Mouse (Mus musculus): ENCODE measurements at regions not wholly inside any gene's neighbourhood (a gene's known extent, or its start where the extent isn't known, plus 50 kb on each side); places are given as distances from the start of the nearest gene placed in this dataset.

GRCm38 (mm10) chr5:77568121-77568520 lies 160.3 kb upstream of the Igfbp7 start:
- Histone ChIP-seq H3K9ac (ENCODE audit: low read length) (no peak overlapping the region), H3K4me1 (ENCODE audit: control insufficient read depth, insufficient read depth, low read length) (no peaks in the 10 kb centered on the region), H3K4me2 (ENCODE audit: low read depth) (no peak overlapping the region), H3K4me3 (ENCODE audit: low read depth, low read length) (no peak overlapping the region), H3K27me3 (ENCODE audit: control insufficient read depth, insufficient read depth, low read length) (no peaks in the 10 kb centered on the region), H3K9me3 (ENCODE audit: control insufficient read depth, low read length) (no peaks in the 10 kb centered on the region), H3K27ac (ENCODE audit: low read depth, low read length) (no peak overlapping the region), H3K36me3 (ENCODE audit: control insufficient read depth, insufficient read depth, low read length) (no peaks in the 10 kb centered on the region)
- DNase-seq (ENCODE audit: low spot score): no peak
- no peak for ATAC-seq (ENCODE audit: insufficient read depth, low FRiP score, low TSS enrichment)
- 87% methylated on average over 5 of the region's 5 CpGs for WGBS

GRCm38 (mm10) chr5:77552580-77552979 lies 144.7 kb upstream of the Igfbp7 start:
- Histone ChIP-seq H3K36me3 (ENCODE audit: control insufficient read depth, insufficient read depth, low read length) (no peaks in the 10 kb centered on the region), H3K9ac (ENCODE audit: low read length) (no peak overlapping the region), H3K4me2 (ENCODE audit: low read depth) (no peak overlapping the region), H3K9me3 (ENCODE audit: control insufficient read depth, low read length) (no peaks in the 10 kb centered on the region), H3K27me3 (ENCODE audit: control insufficient read depth, insufficient read depth, low read length) (no peaks in the 10 kb centered on the region), H3K4me1 (ENCODE audit: control insufficient read depth, insufficient read depth, low read length) (no peaks in the 10 kb centered on the region), H3K4me3 (ENCODE audit: low read depth, low read length) (no peak overlapping the region), H3K27ac (ENCODE audit: low read depth, low read length) (no peak overlapping the region)
- DNase-seq (ENCODE audit: low spot score) (no peak), ATAC-seq (ENCODE audit: insufficient read depth, low FRiP score, low TSS enrichment) (no peak)
- WGBS: 79% methylated on average over 5 of the region's 5 CpGs

GRCm38 (mm10) chr5:77552081-77552480 lies 144.2 kb upstream of the Igfbp7 start:
- ATAC-seq (ENCODE audit: insufficient read depth, low FRiP score, low TSS enrichment) (no peak), DNase-seq (ENCODE audit: low spot score) (no peak)
- no peak overlapping the region for H3K4me3 ChIP-seq (ENCODE audit: low read depth, low read length)
- H3K4me2 ChIP-seq (ENCODE audit: low read depth): no peak overlapping the region
- H3K9ac ChIP-seq (ENCODE audit: low read length): no peak overlapping the region
- H3K27ac ChIP-seq (ENCODE audit: low read depth, low read length): no peak overlapping the region
- WGBS: 90% methylated on average over 7 of the region's 7 CpGs
- H3K27me3 ChIP-seq (ENCODE audit: control insufficient read depth, insufficient read depth, low read length): no peaks in the 10 kb centered on the region
- H3K36me3 ChIP-seq (ENCODE audit: control insufficient read depth, insufficient read depth, low read length): no peaks in the 10 kb centered on the region
- no peaks in the 10 kb centered on the region for H3K9me3 ChIP-seq (ENCODE audit: control insufficient read depth, low read length)
- H3K4me1 ChIP-seq (ENCODE audit: control insufficient read depth, insufficient read depth, low read length): no peaks in the 10 kb centered on the region

- Histone ChIP-seq H3K4me2 (ENCODE audit: low read depth) (no peak overlapping the region), H3K27ac (ENCODE audit: low read depth, low read length) (no peak overlapping the region), H3K4me1 (ENCODE audit: control insufficient read depth, insufficient read depth, low read length) (no peaks in the 10 kb centered on the region), H3K9ac (ENCODE audit: low read length) (no peak overlapping the region), H3K9me3 (ENCODE audit: control insufficient read depth, low read length) (no peaks in the 10 kb centered on the region), H3K36me3 (ENCODE audit: control insufficient read depth, insufficient read depth, low read length) (no peaks in the 10 kb centered on the region), H3K27me3 (ENCODE audit: control insufficient read depth, insufficient read depth, low read length) (no peaks in the 10 kb centered on the region), H3K4me3 (ENCODE audit: low read depth, low read length) (no peak overlapping the region)
- WGBS: 57% methylated on average over 13 of the region's 13 CpGs
- ATAC-seq (ENCODE audit: insufficient read depth, low FRiP score, low TSS enrichment): no peak
- peak; percentile 13 for DNase-seq (ENCODE audit: low spot score)
These were observed 138.3 kb upstream of the Igfbp7 start for GRCm38 (mm10) chr5:77546001-77546620.

GRCm38 (mm10) chr5:77532261-77533015 lies 124.6 kb upstream of the Igfbp7 start:
- DNase-seq (ENCODE audit: low spot score) (no peak), ATAC-seq (ENCODE audit: insufficient read depth, low FRiP score, low TSS enrichment) (no peak)
- H3K36me3 ChIP-seq (ENCODE audit: control insufficient read depth, insufficient read depth, low read length): no peaks in the 10 kb centered on the region
- H3K4me1 ChIP-seq (ENCODE audit: control insufficient read depth, insufficient read depth, low read length): no peaks in the 10 kb centered on the region
- H3K9ac ChIP-seq (ENCODE audit: low read length): no peak overlapping the region
- H3K27ac ChIP-seq (ENCODE audit: low read depth, low read length): no peak overlapping the region
- WGBS: 82% methylated on average over 19 of the region's 19 CpGs
- H3K4me2 ChIP-seq (ENCODE audit: low read depth): no peak overlapping the region
- no peaks in the 10 kb centered on the region for H3K27me3 ChIP-seq (ENCODE audit: control insufficient read depth, insufficient read depth, low read length)
- no peak overlapping the region for H3K4me3 ChIP-seq (ENCODE audit: low read depth, low read length)
- H3K9me3 ChIP-seq (ENCODE audit: control insufficient read depth, low read length): no peaks in the 10 kb centered on the region

- H3K36me3 ChIP-seq (ENCODE audit: control insufficient read depth, insufficient read depth, low read length): no peaks in the 10 kb centered on the region
- ATAC-seq (ENCODE audit: insufficient read depth, low FRiP score, low TSS enrichment) (no peak), DNase-seq (ENCODE audit: low spot score) (no peak)
- no peak overlapping the region for H3K4me2 ChIP-seq (ENCODE audit: low read depth)
- no peak overlapping the region for H3K4me3 ChIP-seq (ENCODE audit: low read depth, low read length)
- no peaks in the 10 kb centered on the region for H3K4me1 ChIP-seq (ENCODE audit: control insufficient read depth, insufficient read depth, low read length)
- no peaks in the 10 kb centered on the region for H3K9me3 ChIP-seq (ENCODE audit: control insufficient read depth, low read length)
- H3K27me3 ChIP-seq (ENCODE audit: control insufficient read depth, insufficient read depth, low read length): no peaks in the 10 kb centered on the region
- no peak overlapping the region for H3K9ac ChIP-seq (ENCODE audit: low read length)
- no peak overlapping the region for H3K27ac ChIP-seq (ENCODE audit: low read depth, low read length)
- 90% methylated on average over 7 of the region's 7 CpGs for WGBS
These were observed 122.5 kb upstream of the Igfbp7 start for GRCm38 (mm10) chr5:77530376-77530775.

- DNase-seq (ENCODE audit: low spot score) (no peak), ATAC-seq (ENCODE audit: insufficient read depth, low FRiP score, low TSS enrichment) (no peak)
- Histone ChIP-seq H3K9ac (ENCODE audit: low read length) (no peak overlapping the region), H3K27me3 (ENCODE audit: control insufficient read depth, insufficient read depth, low read length) (no peaks in the 10 kb centered on the region), H3K9me3 (ENCODE audit: control insufficient read depth, low read length) (no peaks in the 10 kb centered on the region), H3K4me2 (ENCODE audit: low read depth) (no peak overlapping the region), H3K36me3 (ENCODE audit: control insufficient read depth, insufficient read depth, low read length) (no peaks in the 10 kb centered on the region), H3K4me1 (ENCODE audit: control insufficient read depth, insufficient read depth, low read length) (no peaks in the 10 kb centered on the region), H3K27ac (ENCODE audit: low read depth, low read length) (no peak overlapping the region), H3K4me3 (ENCODE audit: low read depth, low read length) (no peak overlapping the region)
- 77% methylated on average over 4 of the region's 4 CpGs for WGBS
These were observed 109.4 kb upstream of the Igfbp7 start for GRCm38 (mm10) chr5:77517252-77517651.

GRCm38 (mm10) chr5:77515448-77515847 lies 107.6 kb upstream of the Igfbp7 start:
- Histone ChIP-seq H3K4me2 (ENCODE audit: low read depth) (no peak overlapping the region), H3K9ac (ENCODE audit: low read length) (no peak overlapping the region), H3K4me3 (ENCODE audit: low read depth, low read length) (no peak overlapping the region), H3K9me3 (ENCODE audit: control insufficient read depth, low read length) (no peaks in the 10 kb centered on the region), H3K36me3 (ENCODE audit: control insufficient read depth, insufficient read depth, low read length) (no peaks in the 10 kb centered on the region), H3K27ac (ENCODE audit: low read depth, low read length) (no peak overlapping the region), H3K27me3 (ENCODE audit: control insufficient read depth, insufficient read depth, low read length) (no peaks in the 10 kb centered on the region), H3K4me1 (ENCODE audit: control insufficient read depth, insufficient read depth, low read length) (no peaks in the 10 kb centered on the region)
- ATAC-seq (ENCODE audit: insufficient read depth, low FRiP score, low TSS enrichment) (no peak), DNase-seq (ENCODE audit: low spot score) (no peak)
- 84% methylated on average over 7 of the region's 7 CpGs for WGBS

- no peak overlapping the region for H3K4me3 ChIP-seq (ENCODE audit: low read depth, low read length)
- no peaks in the 10 kb centered on the region for H3K9me3 ChIP-seq (ENCODE audit: control insufficient read depth, low read length)
- H3K36me3 ChIP-seq (ENCODE audit: control insufficient read depth, insufficient read depth, low read length): no peaks in the 10 kb centered on the region
- no peaks in the 10 kb centered on the region for H3K27me3 ChIP-seq (ENCODE audit: control insufficient read depth, insufficient read depth, low read length)
- DNase-seq (ENCODE audit: low spot score): no peak
- no peaks in the 10 kb centered on the region for H3K4me1 ChIP-seq (ENCODE audit: control insufficient read depth, insufficient read depth, low read length)
- ATAC-seq (ENCODE audit: insufficient read depth, low FRiP score, low TSS enrichment): no peak
- H3K4me2 ChIP-seq (ENCODE audit: low read depth): no peak overlapping the region
- no peak overlapping the region for H3K27ac ChIP-seq (ENCODE audit: low read depth, low read length)
- whole genome bisulfite sequencing: 44% methylated on average over 5 of the region's 5 CpGs
- no peak overlapping the region for H3K9ac ChIP-seq (ENCODE audit: low read length)
These were observed 94.8 kb upstream of the Igfbp7 start for GRCm38 (mm10) chr5:77502684-77503083.

All from neural tube, embryonic 11.5 days (tissue).